Mouse (Mus musculus): Measurements from ENCODE around the gene Mfsd11. TPM values are rescaled to one million over a fixed set of nuclear protein-coding genes. Genes with fewer than 3 reads are reported as not detected.

The Mfsd11 gene
- total and polyA plus RNA-seq, 3 experiments: 25.4 to 25.7 TPM; not detected in 1

GRCm38 (mm10) chr11:116810528-116810927 lies 41.7 kb upstream of the Mfsd11 start:
- H3K9ac ChIP-seq (ENCODE audit: control insufficient read depth, low read depth, low read length, poor library complexity, severe bottlenecking): no peak overlapping the region
- no peaks in the 10 kb centered on the region for H3K27me3 ChIP-seq (ENCODE audit: control insufficient read depth in 1 of 2, insufficient read depth in 2 of 2, low read length in 2 of 2)
- no peak for DNase-seq (ENCODE audit: low read depth, low spot score)
- H3K36me3 ChIP-seq (ENCODE audit: control insufficient read depth in 1 of 2, insufficient read depth in 2 of 2, low read length in 2 of 2): no peaks in the 10 kb centered on the region
- no peak overlapping the region for H3K27ac ChIP-seq (ENCODE audit: control insufficient read depth, low read depth, low read length)
- H3K4me3 ChIP-seq (ENCODE audit: control insufficient read depth in 1 of 2, insufficient read depth in 1 of 2, low read depth in 2 of 2, low read length in 2 of 2): no peak overlapping the region
- H3K9me3 ChIP-seq (replicated peaks; ENCODE audit: insufficient read depth, low read length): no peaks in the 10 kb centered on the region
- H3K4me1 ChIP-seq (ENCODE audit: control insufficient read depth in 1 of 2, insufficient read depth in 2 of 2, low read length in 2 of 2): no peaks in the 10 kb centered on the region
- H3K79me2 ChIP-seq (ENCODE audit: control insufficient read depth, insufficient read depth, low read length, poor library complexity): no peaks in the 10 kb centered on the region
- TF ChIP-seq USF2 (IDR thresholded peaks at IDR 0.05; ENCODE audit: borderline replicate concordance in 1 of 2, insufficient read depth in 1 of 2, low read depth in 1 of 2, low read length in 2 of 2) (no peak), HCFC1 (IDR thresholded peaks at IDR 0.05; ENCODE audit: low read depth, low read length) (no peak), MAFK (IDR thresholded peaks at IDR 0.05; ENCODE audit: borderline replicate concordance, low read depth, low read length) (no peak)

- H3K9ac ChIP-seq (ENCODE audit: control insufficient read depth, low read depth, low read length, poor library complexity, severe bottlenecking): no peak overlapping the region
- no peaks in the 10 kb centered on the region for H3K36me3 ChIP-seq (ENCODE audit: control insufficient read depth in 1 of 2, insufficient read depth in 2 of 2, low read length in 2 of 2)
- H3K79me2 ChIP-seq (ENCODE audit: control insufficient read depth, insufficient read depth, low read length, poor library complexity): no peaks in the 10 kb centered on the region
- TF ChIP-seq MXI1 (IDR thresholded peaks at IDR 0.05; ENCODE audit: low read depth, low read length) (no peak), ZNF384 (IDR thresholded peaks at IDR 0.05; ENCODE audit: low read depth, low read length) (no peak), MEF2A (IDR thresholded peaks at IDR 0.05; ENCODE audit: extremely low read depth, insufficient replicate concordance, low read depth, low read length, poor library complexity, severe bottlenecking) (no peak), MAZ (IDR thresholded peaks at IDR 0.05; ENCODE audit: low read depth, low read length) (peak; percentile 45), ELF1 (IDR thresholded peaks at IDR 0.05; ENCODE audit: low read depth, low read length) (no peak), MAFK (IDR thresholded peaks at IDR 0.05; ENCODE audit: borderline replicate concordance, low read depth, low read length) (no peak), NRF1 (IDR thresholded peaks at IDR 0.05; ENCODE audit: insufficient read depth, low read depth, low read length, poor library complexity, severe bottlenecking) (peak; percentile 84), TAL1 (IDR thresholded peaks at IDR 0.05; ENCODE audit: low read length) (no peak), ZKSCAN1 (IDR thresholded peaks at IDR 0.05; ENCODE audit: low read depth, low read length) (no peak), POLR2AphosphoS5 (IDR thresholded peaks at IDR 0.05; ENCODE audit: borderline replicate concordance, low read depth, low read length) (no peak), TCF12 (IDR thresholded peaks at IDR 0.05; ENCODE audit: low read depth, low read length) (no peak), EP300 (IDR thresholded peaks at IDR 0.05; ENCODE audit: low read depth in 1 of 2, low read length in 2 of 2) (no peak), SIN3A (IDR thresholded peaks at IDR 0.05; ENCODE audit: low read length) (no peak), JUND (IDR thresholded peaks at IDR 0.05; ENCODE audit: low read depth, low read length) (no peak), NELFE (IDR thresholded peaks at IDR 0.05; ENCODE audit: low read depth, low read length) (no peak)
- peak overlapping the region; percentile 36 to 48; a peak in 3 of 4 replicates for H3K4me3 ChIP-seq (ENCODE audit: control insufficient read depth in 1 of 2, insufficient read depth in 1 of 2, low read depth in 2 of 2, low read length in 2 of 2)
- no peak overlapping the region for H3K27ac ChIP-seq (ENCODE audit: control insufficient read depth, low read depth, low read length)
- no peaks in the 10 kb centered on the region for H3K9me3 ChIP-seq (replicated peaks; ENCODE audit: insufficient read depth, low read length)
- peak; percentile 72 for DNase-seq (ENCODE audit: low read depth, low spot score)
- H3K27me3 ChIP-seq (ENCODE audit: control insufficient read depth in 1 of 2, insufficient read depth in 2 of 2, low read length in 2 of 2): no peaks in the 10 kb centered on the region
- no peaks in the 10 kb centered on the region for H3K4me1 ChIP-seq (ENCODE audit: control insufficient read depth in 1 of 2, insufficient read depth in 2 of 2, low read length in 2 of 2)
These were observed 41.0 kb upstream of the Mfsd11 start for GRCm38 (mm10) chr11:116810983-116811901.
